31 mouse cellular contexts compared by ENCODE assay signal in the genomic region with DNA sequence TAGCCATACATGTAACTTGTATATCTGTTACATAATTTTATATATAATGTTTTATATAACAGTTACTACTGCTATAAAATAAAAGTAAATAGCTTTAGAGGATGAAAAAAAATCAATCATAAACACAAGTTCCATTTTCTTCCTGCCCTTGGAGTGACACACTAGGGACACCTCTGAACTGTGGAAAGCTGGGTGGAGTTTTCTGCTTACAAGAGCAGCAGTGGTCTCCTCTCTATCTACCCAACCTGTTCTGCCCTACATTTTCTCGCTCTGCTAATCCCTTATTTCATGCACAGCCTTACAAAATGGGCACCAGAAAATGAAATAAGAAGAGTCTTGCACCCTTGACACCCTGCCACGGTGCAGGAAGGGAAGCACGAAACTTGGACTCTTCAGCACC. TPM values are rescaled to one million over a fixed set of nuclear protein-coding genes. Genes with fewer than 3 reads are reported as not detected.
DNase-seq lines count a peak whose midpoint lies in the region; ATAC-seq and TF ChIP-seq lines count a peak whose summit lies in the region.
"Had no signal": no experiment of that assay in that cellular context is flagged by ENCODE, and none has a peak within 500 bp of the region (broad histone marks: within the 10 kb centered on the region; RNA-seq: fewer than 3 reads in every experiment).

No protein-coding gene starts in this region.

- no peak for TF ChIP-seq CTCF in liver, embryonic 14.5 days (IDR thresholded peaks at IDR 0.05; ENCODE audit: low read depth)
- TF ChIP-seq CTCF in forebrain, postnatal 0 days (IDR thresholded peaks at IDR 0.05; ENCODE audit: low read depth), result no peak

- DNase-seq in midbrain, embryonic 11.5 days (ENCODE audit: low spot score, missing footprints), result peak; percentile 12
- DNase-seq in liver, embryonic 14.5 days (ENCODE audit: low read depth in 3 of 3, low spot score in 3 of 3), result no peak
- DNase-seq in forebrain, postnatal 0 days, result no peak
- DNase-seq in forebrain, embryonic 14.5 days (ENCODE audit: low spot score), result no peak
- DNase-seq in adipocyte (ENCODE audit: low spot score), result no peak
- DNase-seq: adrenal gland, postnatal 10 days; cerebellum, adult 18-20 months; cerebellum, postnatal 10 days; gastrocnemius, adult 2 months; heart, postnatal 36 days; kidney, adult 2 months; kidney, postnatal 4 days; layer of hippocampus, postnatal 36 days; left cerebral cortex, postnatal 4 days; lung, embryonic 14.5 days; lung, postnatal 14 days; right cerebral cortex, adult 18-20 months; spleen, adult 18-20 months; thymus, adult 2 months; thymus, postnatal 36 days had no signal

- no peaks in the 10 kb centered on the region for H3K9me3 ChIP-seq in midbrain, embryonic 11.5 days (ENCODE audit: control insufficient read depth, low read length)
- no peaks in the 10 kb centered on the region for H3K9me3 ChIP-seq in midbrain, embryonic 13.5 days
- no peaks in the 10 kb centered on the region for H3K9me3 ChIP-seq in erythroblast, embryonic 14.5 days (ENCODE audit: control insufficient read depth, low read length)
- no peaks in the 10 kb centered on the region for H3K9me3 ChIP-seq in liver, embryonic 14.5 days (ENCODE audit: control insufficient read depth, low read length)
- no peaks in the 10 kb centered on the region for H3K9me3 ChIP-seq in forebrain, postnatal 0 days (ENCODE audit: low read length)
- no peaks in the 10 kb centered on the region for H3K9me3 ChIP-seq in forebrain, embryonic 14.5 days (replicated peaks; ENCODE audit: control insufficient read depth, low read length)
- H3K9me3 ChIP-seq: forebrain, embryonic 15.5 days; hindbrain, embryonic 12.5 days; intestine, embryonic 15.5 days; midbrain, embryonic 10.5 days; neural tube, embryonic 12.5 days had no signal

- H3K27ac ChIP-seq in midbrain, embryonic 11.5 days (ENCODE audit: low read depth, low read length), result no peak overlapping the region
- H3K27ac ChIP-seq in midbrain, embryonic 13.5 days, result no peak overlapping the region
- peak overlapping the region; percentile 99 for H3K27ac ChIP-seq in liver, embryonic 14.5 days
- H3K27ac ChIP-seq in forebrain, postnatal 0 days (ENCODE audit: low read depth, low read length), result no peak overlapping the region
- no peak overlapping the region for H3K27ac ChIP-seq in forebrain, embryonic 14.5 days (ENCODE audit: low read depth, low read length)
- H3K27ac ChIP-seq: forebrain, embryonic 15.5 days; gastrocnemius, adult 2 months; hindbrain, embryonic 12.5 days; hindbrain, postnatal 0 days; intestine, embryonic 15.5 days; kidney, postnatal 0 days; midbrain, embryonic 10.5 days; neural tube, embryonic 12.5 days had no signal

- 86% methylated on average over 3 of the region's 3 CpGs for WGBS in midbrain, embryonic 11.5 days
- WGBS in midbrain, embryonic 13.5 days, result 88% methylated on average over 3 of the region's 3 CpGs
- WGBS in liver, embryonic 14.5 days (ENCODE audit: insufficient replicate concordance), result 34% methylated on average over 3 of the region's 3 CpGs
- 85% methylated on average over 3 of the region's 3 CpGs for WGBS in forebrain, postnatal 0 days
- 90% methylated on average over 3 of the region's 3 CpGs for WGBS in forebrain, embryonic 14.5 days

- H3K4me2 ChIP-seq in midbrain, embryonic 11.5 days, result no peak overlapping the region
- H3K4me2 ChIP-seq in midbrain, embryonic 13.5 days (replicated peaks), result no peak overlapping the region
- peak overlapping the region; percentile 67 for H3K4me2 ChIP-seq in liver, embryonic 14.5 days (ENCODE audit: low read depth)
- H3K4me2 ChIP-seq in forebrain, postnatal 0 days (ENCODE audit: low read depth), result no peak overlapping the region
- no peak overlapping the region for H3K4me2 ChIP-seq in forebrain, embryonic 14.5 days (ENCODE audit: low read length)
- H3K4me2 ChIP-seq: forebrain, embryonic 15.5 days; hindbrain, embryonic 12.5 days; intestine, embryonic 15.5 days; lung, embryonic 14.5 days; neural tube, embryonic 12.5 days had no signal

- ATAC-seq in midbrain, embryonic 11.5 days (ENCODE audit: low FRiP score), result no peak
- no peak for ATAC-seq in midbrain, embryonic 13.5 days
- peak; percentile 42 for ATAC-seq in liver, embryonic 14.5 days (ENCODE audit: insufficient read depth)
- no peak for ATAC-seq in forebrain, postnatal 0 days
- ATAC-seq in forebrain, embryonic 14.5 days, result no peak
- ATAC-seq: CD4-positive, CD25-positive, alpha-beta regulatory T cell, adult 4 months; forebrain, embryonic 15.5 days; hindbrain, postnatal 0 days had no signal

- no peak overlapping the region for H3K4me3 ChIP-seq in midbrain, embryonic 11.5 days (ENCODE audit: low read depth, low read length)
- H3K4me3 ChIP-seq in midbrain, embryonic 13.5 days (replicated peaks), result no peak overlapping the region
- H3K4me3 ChIP-seq in erythroblast, embryonic 14.5 days (replicated peaks), result peak overlapping the region; percentile 49
- peak overlapping the region in 1 of 2 experiments; percentile 3; a peak in 2 of 4 replicates for H3K4me3 ChIP-seq in liver, embryonic 14.5 days (ENCODE audit: insufficient read depth in 1 of 2, low read depth in 2 of 2, low read length in 2 of 2)
- no peak overlapping the region for H3K4me3 ChIP-seq in forebrain, postnatal 0 days (ENCODE audit: low read depth, low read length)
- no peak overlapping the region for H3K4me3 ChIP-seq in forebrain, embryonic 14.5 days (ENCODE audit: low read depth, low read length)
- H3K4me3 ChIP-seq: forebrain, embryonic 15.5 days; gastrocnemius, adult 2 months; hindbrain, embryonic 12.5 days; intestine, embryonic 15.5 days; midbrain, embryonic 10.5 days; myocyte; neural tube, embryonic 12.5 days had no signal

- TF ChIP-seq EP300 in liver, embryonic 14.5 days (IDR thresholded peaks at IDR 0.05; ENCODE audit: low read depth), result no peak

- no peak overlapping the region for H3K9ac ChIP-seq in midbrain, embryonic 11.5 days (ENCODE audit: low read length)
- H3K9ac ChIP-seq in midbrain, embryonic 13.5 days (replicated peaks), result no peak overlapping the region
- H3K9ac ChIP-seq in liver, embryonic 14.5 days (replicated peaks), result peak overlapping the region; percentile 76
- H3K9ac ChIP-seq in forebrain, postnatal 0 days, result no peak overlapping the region
- no peak overlapping the region for H3K9ac ChIP-seq in forebrain, embryonic 14.5 days (ENCODE audit: low read length)
- H3K9ac ChIP-seq: forebrain, embryonic 15.5 days; hindbrain, embryonic 12.5 days; intestine, embryonic 15.5 days; lung, embryonic 14.5 days; neural tube, embryonic 12.5 days had no signal

- no peaks in the 10 kb centered on the region for H3K36me3 ChIP-seq in midbrain, embryonic 11.5 days (ENCODE audit: control insufficient read depth, insufficient read depth, low read length)
- no peaks in the 10 kb centered on the region for H3K36me3 ChIP-seq in midbrain, embryonic 13.5 days
- H3K36me3 ChIP-seq in erythroblast, embryonic 14.5 days (ENCODE audit: control insufficient read depth), result peaks cover 8% of the 10 kb centered on the region
- no peaks in the 10 kb centered on the region for H3K36me3 ChIP-seq in liver, embryonic 14.5 days (replicated peaks; ENCODE audit: control insufficient read depth, insufficient read depth, low read depth)
- H3K36me3 ChIP-seq in forebrain, postnatal 0 days (ENCODE audit: insufficient read depth), result no peaks in the 10 kb centered on the region
- no peaks in the 10 kb centered on the region for H3K36me3 ChIP-seq in forebrain, embryonic 14.5 days (ENCODE audit: control insufficient read depth, insufficient read depth, low read length)
- H3K36me3 ChIP-seq: forebrain, embryonic 15.5 days; hindbrain, embryonic 12.5 days; intestine, embryonic 15.5 days; midbrain, embryonic 10.5 days; neural tube, embryonic 12.5 days had no signal

- H3K27me3 ChIP-seq in midbrain, embryonic 11.5 days (ENCODE audit: control insufficient read depth, insufficient read depth, low read length), result no peaks in the 10 kb centered on the region
- H3K27me3 ChIP-seq in midbrain, embryonic 13.5 days, result no peaks in the 10 kb centered on the region
- H3K27me3 ChIP-seq in erythroblast, embryonic 14.5 days (ENCODE audit: control insufficient read depth), result no peaks in the 10 kb centered on the region
- no peaks in the 10 kb centered on the region for H3K27me3 ChIP-seq in liver, embryonic 14.5 days (ENCODE audit: control insufficient read depth, insufficient read depth, low read length)
- H3K27me3 ChIP-seq in forebrain, postnatal 0 days (ENCODE audit: insufficient read depth, low read length), result no peaks in the 10 kb centered on the region
- H3K27me3 ChIP-seq in forebrain, embryonic 14.5 days (replicated peaks; ENCODE audit: control insufficient read depth, insufficient read depth, low read length), result no peaks in the 10 kb centered on the region
- H3K27me3 ChIP-seq: forebrain, embryonic 15.5 days; hindbrain, embryonic 12.5 days; intestine, embryonic 15.5 days; neural tube, embryonic 12.5 days had no signal

- H3K4me1 ChIP-seq in midbrain, embryonic 11.5 days (ENCODE audit: control insufficient read depth, insufficient read depth, low read length), result no peaks in the 10 kb centered on the region
- no peaks in the 10 kb centered on the region for H3K4me1 ChIP-seq in midbrain, embryonic 13.5 days (replicated peaks)
- peaks cover 95% of the 10 kb centered on the region for H3K4me1 ChIP-seq in erythroblast, embryonic 14.5 days (ENCODE audit: control insufficient read depth)
- H3K4me1 ChIP-seq in liver, embryonic 14.5 days (replicated peaks; ENCODE audit: control insufficient read depth in 2 of 2, insufficient read depth in 2 of 2, low read length in 1 of 2), result peaks cover 70 to 75% of the 10 kb centered on the region in 2 experiments
- H3K4me1 ChIP-seq in forebrain, postnatal 0 days (ENCODE audit: insufficient read depth), result no peaks in the 10 kb centered on the region
- no peaks in the 10 kb centered on the region for H3K4me1 ChIP-seq in forebrain, embryonic 14.5 days (ENCODE audit: control insufficient read depth, insufficient read depth, low read length)
- H3K4me1 ChIP-seq: forebrain, embryonic 15.5 days; hindbrain, embryonic 12.5 days; intestine, embryonic 15.5 days; midbrain, embryonic 10.5 days; neural tube, embryonic 12.5 days had no signal

RNA-seq across cellular contexts. Expression of gene Car2, which starts 6.8 kb away (rescaled TPM):
- 108 and 118 TPM in 2 replicates for polyA plus RNA-seq in midbrain, embryonic 11.5 days (2014; fragmentation: Nextera tagmentation; extraction: Ambion mirVana)
- 20.3 and 22.0 TPM in 2 replicates for polyA plus RNA-seq in midbrain, embryonic 13.5 days (2015; fragmentation: Nextera tagmentation; extraction: Ambion mirVana)
- 122 and 268 TPM in 2 replicates for polyA plus RNA-seq in erythroblast, embryonic 14.5 days (2012)
- polyA plus RNA-seq in liver, embryonic 14.5 days (2012; rRNA removed), result 960 and 1,504 TPM in 2 replicates
- polyA plus RNA-seq in liver, embryonic 14.5 days (2014; fragmentation: Nextera tagmentation; extraction: Ambion mirVana), result 2,373 and 2,511 TPM in 2 replicates
- 17.8 and 43.3 TPM in 2 replicates for total RNA-seq in forebrain, postnatal 0 days (2014; rRNA removed)
- polyA plus RNA-seq in forebrain, postnatal 0 days (2015; fragmentation: Nextera tagmentation; extraction: Ambion mirVana), result 27.8 and 35.5 TPM in 2 replicates
- 22.1 and 25.5 TPM in 2 replicates for polyA plus RNA-seq in forebrain, embryonic 14.5 days (2014; fragmentation: Nextera tagmentation; extraction: Ambion mirVana)

RNA-seq across cellular contexts. Expression of gene Car3, which starts 16.0 kb away (rescaled TPM):
- 3.5 and 3.9 TPM in 2 replicates for polyA plus RNA-seq in midbrain, embryonic 11.5 days (2014; fragmentation: Nextera tagmentation; extraction: Ambion mirVana)
- polyA plus RNA-seq in midbrain, embryonic 13.5 days (2015; fragmentation: Nextera tagmentation; extraction: Ambion mirVana), result 1.5 TPM in 2 replicates
- 0.10 and 0.23 TPM in 2 replicates for polyA plus RNA-seq in erythroblast, embryonic 14.5 days (2012)
- polyA plus RNA-seq in liver, embryonic 14.5 days (2012; rRNA removed), result 30.6 and 33.2 TPM in 2 replicates
- 80.3 and 134 TPM in 2 replicates for polyA plus RNA-seq in liver, embryonic 14.5 days (2014; fragmentation: Nextera tagmentation; extraction: Ambion mirVana)
- 1.8 and 2.0 TPM in 2 replicates for total RNA-seq in forebrain, postnatal 0 days (2014; rRNA removed)
- polyA plus RNA-seq in forebrain, postnatal 0 days (2015; fragmentation: Nextera tagmentation; extraction: Ambion mirVana), result 2.6 and 2.8 TPM in 2 replicates
- 1.1 and 1.5 TPM in 2 replicates for polyA plus RNA-seq in forebrain, embryonic 14.5 days (2014; fragmentation: Nextera tagmentation; extraction: Ambion mirVana)
- polyA plus RNA-seq: CD4-positive, CD25-positive, alpha-beta regulatory T cell, adult 4 months had no signal
